Mouse (Mus musculus) heart, embryonic 14.5 days (tissue): ENCODE results near the gene Defb22. TPM values are rescaled to one million over a fixed set of nuclear protein-coding genes. Genes with fewer than 3 reads are reported as not detected.

ENCODE experiments used
- ATAC-seq: fragments of 200-750 bp; cut with Nextera tagmentation; 2 replicates; pipeline ENCODE4 v1.8.0; 2017; ENCODE audit warnings: low read depth, moderate TSS enrichment; ENCODE audit not compliant: insufficient number of reproducible peaks, insufficient read depth, low FRiP score
- H3K27ac ChIP-seq, 2 experiments: fragments of 200-500 bp in 1 of 2; fragments of 300-500 bp in 1 of 2; sonication (generic) in 1 of 2; replicated peaks in 1 of 2; 2 replicates each; pipeline ENCODE4 v1.5.1; 2012 to 2014; ENCODE audit warnings: low read depth in 2 of 2, low read length in 2 of 2, control low read depth in 1 of 2, mild to moderate bottlenecking in 1 of 2, mixed read lengths in 1 of 2; ENCODE audit not compliant: control insufficient read depth in 1 of 2, insufficient read depth in 1 of 2
- H3K27me3 ChIP-seq: fragments of 300-500 bp; sonication (generic); 2 replicates; pipeline ENCODE4 v1.6.1; 2014; ENCODE audit warnings: mild to moderate bottlenecking, low read length, control low read depth; ENCODE audit not compliant: control insufficient read depth, insufficient read depth
- H3K36me3 ChIP-seq: fragments of 300-500 bp; sonication (generic); 2 replicates; pipeline ENCODE4 v1.6.1; 2014; ENCODE audit warnings: mild to moderate bottlenecking, control low read depth, low read length, mixed read lengths; ENCODE audit not compliant: control insufficient read depth, insufficient read depth
- H3K4me1 ChIP-seq, 2 experiments: fragments of 200-500 bp in 1 of 2; fragments of 300-500 bp in 1 of 2; sonication (generic) in 1 of 2; 2 replicates each; pipeline ENCODE4 v1.6.1; 2012 to 2014; ENCODE audit warnings: low read length in 2 of 2, control low read depth in 1 of 2, mixed read lengths in 1 of 2; ENCODE audit not compliant: control insufficient read depth in 2 of 2, insufficient read depth in 2 of 2
- H3K4me2 ChIP-seq: fragments of 300-500 bp; sonication (generic); 2 replicates; pipeline ENCODE4 v1.6.1; 2014; ENCODE audit warnings: mild to moderate bottlenecking, low read length
- H3K4me3 ChIP-seq, 2 experiments: fragments of 200-500 bp in 1 of 2; fragments of 300-500 bp in 1 of 2; sonication (generic) in 1 of 2; 2 replicates each; pipeline ENCODE4 v1.5.1; 2012 to 2014; ENCODE audit warnings: low read length in 2 of 2, mild to moderate bottlenecking in 2 of 2, control low read depth in 1 of 2, low read depth in 1 of 2, moderate library complexity in 1 of 2; ENCODE audit not compliant: control insufficient read depth in 1 of 2, insufficient read depth in 1 of 2
- H3K9ac ChIP-seq: fragments of 300-500 bp; sonication (generic); 2 replicates; pipeline ENCODE4 v1.6.1; 2014; ENCODE audit warnings: mild to moderate bottlenecking, low read length
- H3K9me3 ChIP-seq: fragments of 300-500 bp; sonication (generic); 2 replicates; pipeline ENCODE4 v1.6.1; 2016; ENCODE audit warnings: low read length, control low read depth; ENCODE audit not compliant: control insufficient read depth
- WGBS: fragments of 180-500 bp; shearing (Covaris S2); extraction: QIAGEN DNeasy Blood & Tissue Kit; methylation state at CpG from one replicate; pipeline ENCODE4 v1.1.7; 2014; 5-methylcytosine and 5-hydroxymethylcytosine counted together
- polyA plus RNA-seq: library from polyadenylated mRNA; unstranded; fragments of >200 nt; fragmentation: Nextera tagmentation; extraction: Ambion mirVana; gene quantifications from 2 replicates; pipeline ENCODE4 v1.2.1, GENCODE M21; 2014

The Defb22 gene
- polyA plus RNA-seq, 1 experiment from 2014 or later = not detected

GRCm38 (mm10) chr2:152493151-152493550 is 3.2 kb upstream of the Defb22 start:
- Histone ChIP-seq H3K27me3 (no peaks in the 10 kb centered on the region), H3K4me3 (no peak overlapping the region), H3K4me1 (no peaks in the 10 kb centered on the region), H3K27ac (no peak overlapping the region), H3K9me3 (no peaks in the 10 kb centered on the region), H3K4me2 (no peak overlapping the region), H3K9ac (no peak overlapping the region), H3K36me3 (no peaks in the 10 kb centered on the region)
- 77% methylated on average over 6 of the region's 6 CpGs for WGBS
- ATAC-seq = no peak

DNA sequence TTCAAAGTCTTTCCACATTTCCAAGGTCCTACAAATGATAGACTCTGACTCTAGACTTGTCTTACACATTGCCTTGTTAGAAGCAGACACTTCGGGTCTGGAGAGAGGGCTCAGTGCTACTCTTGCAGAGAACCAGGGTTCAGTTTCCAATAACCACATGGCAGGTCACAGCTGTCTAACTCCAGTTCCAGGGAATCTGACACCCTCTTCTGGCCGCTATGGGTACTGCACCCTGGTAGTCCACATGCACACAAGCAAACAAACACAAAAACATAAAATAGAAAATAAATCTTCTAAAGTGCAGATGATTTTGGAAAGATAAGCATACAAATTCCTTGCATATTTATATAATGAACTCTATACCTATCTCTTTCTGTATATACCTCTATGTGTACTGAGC is 2.9 kb downstream of the Defb22 start:
- H3K36me3 ChIP-seq = no peaks in the 10 kb centered on the region
- no peak overlapping the region for H3K4me2 ChIP-seq
- no peak for ATAC-seq
- no peaks in the 10 kb centered on the region for H3K27me3 ChIP-seq
- H3K9ac ChIP-seq = no peak overlapping the region
- 65% methylated on average over 2 of the region's 2 CpGs for WGBS
- no peak overlapping the region for H3K27ac ChIP-seq
- no peaks in the 10 kb centered on the region; a peak in 1 of 4 replicates for H3K4me1 ChIP-seq
- no peak overlapping the region for H3K4me3 ChIP-seq
- H3K9me3 ChIP-seq = no peaks in the 10 kb centered on the region

- H3K27ac ChIP-seq = no peak overlapping the region
- H3K36me3 ChIP-seq = no peaks in the 10 kb centered on the region
- H3K9me3 ChIP-seq = no peaks in the 10 kb centered on the region
- no peak for ATAC-seq
- no peak overlapping the region for H3K9ac ChIP-seq
- 86% methylated on average over 7 of the region's 7 CpGs for WGBS
- H3K4me1 ChIP-seq = no peaks in the 10 kb centered on the region; a peak in 1 of 4 replicates
- H3K4me3 ChIP-seq = no peak overlapping the region
- no peaks in the 10 kb centered on the region for H3K27me3 ChIP-seq
- H3K4me2 ChIP-seq = no peak overlapping the region
Observed at GRCm38 (mm10) chr2:152481726-152482125, 8.2 kb downstream of the Defb22 start.

GRCm38 (mm10) chr2:152480881-152481280 is 9.1 kb downstream of the Defb22 start:
- H3K27ac ChIP-seq = no peak overlapping the region
- H3K4me2 ChIP-seq = no peak overlapping the region
- no peaks in the 10 kb centered on the region for H3K27me3 ChIP-seq
- H3K9me3 ChIP-seq = no peaks in the 10 kb centered on the region
- no peak for ATAC-seq
- no peaks in the 10 kb centered on the region; a peak in 1 of 4 replicates for H3K4me1 ChIP-seq
- WGBS = 74% methylated on average over 3 of the region's 3 CpGs
- no peaks in the 10 kb centered on the region for H3K36me3 ChIP-seq
- no peak overlapping the region for H3K4me3 ChIP-seq
- H3K9ac ChIP-seq = no peak overlapping the region

- Histone ChIP-seq H3K9me3 (no peaks in the 10 kb centered on the region), H3K9ac (no peak within 1 kb of the TSS), H3K27me3 (no peaks in the 10 kb centered on the region), H3K4me3 (no peak within 1 kb of the TSS), H3K4me1 (no peaks in the 10 kb centered on the region), H3K4me2 (no peak within 1 kb of the TSS), H3K36me3 (no peaks in the 10 kb centered on the region), H3K27ac (no peak within 1 kb of the TSS)
- no peak for ATAC-seq
- WGBS = 60% methylated on average over 2 of the region's 2 CpGs
Observed at GRCm38 (mm10) chr2:152476763-152477162, 13.2 kb downstream of the Defb22 start, which contains the start of gene Defb20. Gene Defb20 (plus strand): TSS chr2:152477063.

DNA sequence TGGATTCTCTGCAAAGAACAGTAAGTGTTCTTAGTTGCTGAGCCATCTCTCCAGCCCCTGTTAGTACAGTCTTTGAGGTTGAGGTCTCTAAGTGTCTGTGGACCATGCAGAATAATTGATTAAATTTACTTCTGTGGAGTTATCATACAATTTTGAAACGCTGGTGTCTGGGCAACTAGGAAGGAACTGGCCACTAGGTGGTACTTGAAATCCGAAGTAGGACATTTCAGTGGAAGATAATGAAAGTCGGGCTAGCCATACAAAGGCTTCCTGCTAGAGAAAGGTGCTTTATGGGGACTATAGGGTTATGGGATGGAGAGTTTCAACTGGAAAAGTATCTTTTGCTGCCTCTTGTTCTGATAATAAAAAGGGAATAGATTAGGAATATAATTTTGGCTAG is 17.5 kb downstream of the Defb22 start:
- Histone ChIP-seq H3K4me3 (no peak overlapping the region), H3K9me3 (no peaks in the 10 kb centered on the region), H3K4me2 (no peak overlapping the region), H3K27ac (no peak overlapping the region), H3K9ac (no peak overlapping the region), H3K36me3 (no peaks in the 10 kb centered on the region), H3K4me1 (no peaks in the 10 kb centered on the region), H3K27me3 (no peaks in the 10 kb centered on the region)
- no peak for ATAC-seq
- 10% methylated on average over 3 of the region's 3 CpGs for WGBS

DNA sequence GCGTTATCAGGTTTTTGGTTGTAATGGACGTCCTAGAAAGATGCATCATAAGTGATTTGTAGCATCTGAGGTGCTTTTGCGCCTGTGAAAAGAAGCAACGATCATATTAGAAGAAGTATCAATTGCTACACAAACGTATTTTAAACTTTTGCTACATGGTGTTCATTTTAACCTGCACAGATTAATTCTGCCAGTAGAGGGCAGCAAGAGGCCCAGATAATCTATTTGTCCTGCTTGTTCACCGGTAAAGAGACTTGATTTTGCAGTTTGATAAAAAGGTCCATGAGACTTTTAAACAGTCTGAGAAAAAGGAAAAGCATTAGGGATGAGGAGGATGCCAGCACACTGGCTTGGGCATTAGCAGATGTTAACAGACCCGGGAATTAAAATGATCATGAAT is 19.0 kb downstream of the Defb22 start:
- H3K4me2 ChIP-seq = no peak overlapping the region
- no peak overlapping the region for H3K27ac ChIP-seq
- H3K4me1 ChIP-seq = no peaks in the 10 kb centered on the region
- no peaks in the 10 kb centered on the region for H3K27me3 ChIP-seq
- no peaks in the 10 kb centered on the region for H3K9me3 ChIP-seq
- H3K36me3 ChIP-seq = no peaks in the 10 kb centered on the region
- no peak overlapping the region for H3K4me3 ChIP-seq
- 33% methylated on average over 7 of the region's 7 CpGs for WGBS
- no peak for ATAC-seq
- H3K9ac ChIP-seq = no peak overlapping the region

DNA sequence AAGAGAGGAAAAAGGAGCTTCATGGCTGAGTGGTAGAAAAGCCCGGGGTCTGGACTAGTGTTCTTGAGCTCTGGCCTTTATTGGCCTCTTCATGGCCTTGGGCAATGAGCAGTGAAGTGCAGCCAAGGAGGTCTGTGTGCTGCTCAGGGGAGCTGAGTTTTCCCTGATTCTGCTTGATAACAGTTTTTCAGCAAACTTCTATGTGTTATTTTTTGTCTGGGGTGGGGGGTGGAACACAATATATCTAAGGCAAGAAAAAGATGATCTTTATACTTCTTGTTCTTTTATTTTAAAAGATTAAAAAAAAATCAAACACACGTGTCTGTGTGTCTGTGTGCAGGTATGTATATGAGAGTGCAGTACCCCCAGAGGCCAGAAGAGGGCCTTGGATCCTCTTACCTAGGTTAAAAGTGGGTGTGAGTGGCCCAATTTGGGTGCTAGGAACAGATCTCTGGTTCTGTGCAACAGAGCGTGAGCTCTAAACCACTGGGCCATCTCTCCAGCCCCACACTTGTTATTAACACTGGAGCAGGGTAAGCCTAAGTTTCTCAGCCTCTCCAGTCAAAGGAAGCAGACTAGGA is 25.3 kb downstream of the Defb22 start, which contains the start of gene Defb23:
Defb23 (minus strand) TSS at position 51 of the 581 bp plus-strand sequence.
- no peaks in the 10 kb centered on the region for H3K27me3 ChIP-seq
- no peak within 1 kb of the TSS for H3K4me3 ChIP-seq
- H3K4me1 ChIP-seq = no peaks in the 10 kb centered on the region
- H3K4me2 ChIP-seq = no peak within 1 kb of the TSS
- H3K9ac ChIP-seq = no peak within 1 kb of the TSS
- ATAC-seq = no peak
- peaks cover 3% of the 10 kb centered on the region; the same call in 1 of the 2 replicates for H3K9me3 ChIP-seq
- WGBS = 87% methylated on average over 3 of the region's 3 CpGs
- H3K27ac ChIP-seq = no peak within 1 kb of the TSS
- no peaks in the 10 kb centered on the region for H3K36me3 ChIP-seq
